Mouse (Mus musculus) effector memory CD4-positive, alpha-beta T cell, adult 7 months (primary cell): Measurements from ENCODE around the gene Sav1. TPM values are rescaled to one million over a fixed set of nuclear protein-coding genes. Genes with fewer than 3 reads are reported as not detected.

ENCODE experiments used
- polyA plus RNA-seq: library from polyadenylated mRNA; unstranded; fragments of 100-300 nt; shearing (Covaris generic); gene quantifications from one replicate; pipeline ENCODE4 v1.2.1, GENCODE M21; 2017

Gene Sav1
- 7.7 TPM for polyA plus RNA-seq

GRCm38 (mm10) chr12:69986786-69987497, at the start of gene Sav1:
Gene Sav1 (minus strand): TSS chr12:69987002.

Other genes starting within 250 kb of the Sav1 start
- gene Cdkl1, start 195.7 kb downstream of the Sav1 start, polyA plus RNA-seq, result not detected
- gene Atl1, start 94.4 kb downstream of the Sav1 start, polyA plus RNA-seq, result 0.41 TPM
- 7.3 TPM for gene Map4k5, start 93.8 kb downstream of the Sav1 start, polyA plus RNA-seq
- 39.5 TPM for gene Nin, start 126.7 kb upstream of the Sav1 start, polyA plus RNA-seq
- gene Abhd12b, start 167.1 kb upstream of the Sav1 start, polyA plus RNA-seq, result not detected
- 2.4 TPM for gene Pygl, start 244.5 kb upstream of the Sav1 start, polyA plus RNA-seq